Mouse (Mus musculus): ENCODE data around the gene Dhx57. TPM values are rescaled to one million over a fixed set of nuclear protein-coding genes. Genes with fewer than 3 reads are reported as not detected.
A peak's percentile ranks its signal among the peaks of the same experiment; 100 is the strongest.

The Dhx57 gene
- total RNA-seq, 2 experiments from 2014 or later, result 5.8 to 6.9 TPM

DNA sequence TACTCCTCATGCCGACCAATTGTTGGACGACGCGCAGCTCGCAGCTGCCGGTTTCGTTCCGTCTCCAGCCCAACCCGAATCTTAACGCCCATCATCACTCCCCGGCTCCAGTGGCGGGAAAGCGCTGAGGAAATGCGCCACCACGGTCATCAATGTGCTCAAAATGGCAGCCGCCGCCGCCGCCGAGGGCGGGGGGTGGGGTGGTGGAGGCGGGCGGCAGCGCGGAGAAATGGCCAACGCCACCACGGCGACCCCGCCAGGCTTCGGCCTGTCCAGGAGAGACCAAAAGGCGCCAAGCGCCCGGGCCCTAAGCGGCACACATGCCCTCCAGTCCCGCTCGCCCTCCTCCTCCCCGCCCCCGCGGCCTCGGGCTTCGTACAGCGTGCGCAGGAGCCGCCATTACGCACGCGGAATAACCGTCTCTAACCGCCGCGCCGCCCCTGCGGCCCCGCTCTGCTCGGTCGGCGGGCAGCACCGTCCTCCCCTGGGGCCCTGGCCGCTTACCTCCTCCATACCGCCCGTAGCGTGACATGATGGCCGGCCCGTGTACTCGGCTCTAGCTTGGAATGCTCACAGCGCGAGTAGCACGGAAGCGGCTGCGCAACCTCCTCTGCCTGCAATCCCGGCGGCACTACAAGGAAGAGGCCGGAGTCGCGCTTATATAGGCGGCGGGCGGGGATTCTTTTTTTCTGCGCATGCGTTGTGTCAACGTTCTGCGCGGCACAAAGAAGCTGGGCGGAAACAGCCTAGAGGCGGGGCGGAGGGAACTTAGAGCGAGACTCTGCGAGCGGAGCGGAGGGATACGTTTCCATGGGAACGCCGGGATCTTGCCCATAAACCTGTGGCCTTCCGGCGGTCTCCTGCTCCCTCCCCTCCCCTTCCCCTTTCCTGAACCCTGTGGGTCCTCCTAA lies 83.3 kb downstream of the Dhx57 start, which contains the start of the genes Srsf7 and Ttc39d:
Srsf7 (minus strand) TSS at position 637 of the 911 bp plus-strand sequence.
Ttc39d (plus strand) TSS at position 790 of the 911 bp plus-strand sequence.
- peak; percentile 99 for DNase-seq
- intact Hi-C loops (cut with DNase I), result loop anchor here (2.0 to 10.0 kb wide), 4 partner anchors 18 to 312 kb away; partner anchors contain the start of genes Atl2, Gemin6, Hnrnpll and Sos1

DNA sequence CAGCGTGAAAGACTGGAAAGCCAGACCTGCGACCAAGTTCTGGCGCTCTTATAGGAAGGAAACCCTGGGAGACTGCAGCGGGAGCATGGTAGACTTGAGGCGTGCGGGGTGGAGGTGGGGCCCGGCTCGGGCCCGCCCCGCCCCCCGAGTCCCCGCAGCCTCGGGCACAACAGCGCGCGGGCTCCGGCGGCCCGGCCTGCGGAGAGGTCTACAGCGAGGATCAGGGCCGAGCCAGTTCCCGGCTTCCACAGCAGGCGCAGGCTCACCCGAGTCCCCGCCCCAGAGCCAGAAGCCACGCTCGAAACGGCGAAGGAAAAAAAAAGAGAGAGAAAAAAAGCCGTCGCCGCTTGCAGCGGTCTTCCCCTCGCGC lies 84.0 kb downstream of the Dhx57 start:
- intact Hi-C loops (cut with DNase I), result loop anchor here (2.0 to 10.0 kb wide), 4 partner anchors 19 to 311 kb away; partner anchors contain the start of genes Atl2, Gemin6, Hnrnpll and Sos1

GRCm38 (mm10) chr17:80205657-80206056 lies 84.6 kb downstream of the Dhx57 start:
- intact Hi-C loops (cut with DNase I), result loop anchor here (2.0 to 10.0 kb wide), 4 partner anchors 19 to 311 kb away; partner anchors contain the start of genes Atl2, Gemin6, Hnrnpll and Sos1
- DNase-seq, result no peak

More for the DNA sequence above, 84.0 kb downstream of the Dhx57 start:
- DNase-seq, result no peak

- DNase-seq, result no peak
- intact Hi-C loops (cut with DNase I), result loop anchor here (10.0 kb wide), 1 partner anchor 534 kb away; no protein-coding TSS in a partner anchor
Measured at GRCm38 (mm10) chr17:80199160-80199778, 91.0 kb downstream of the Dhx57 start.

GRCm38 (mm10) chr17:80193075-80193474 lies 97.2 kb downstream of the Dhx57 start:
- no peak for DNase-seq
- intact Hi-C loops (cut with DNase I), result loop anchor here (10.0 kb wide), 1 partner anchor 528 kb away; no protein-coding TSS in a partner anchor

Other genes starting within 250 kb of the Dhx57 start
- gene Hnrnpll, start 228.1 kb downstream of the Dhx57 start, total RNA-seq (2021), result 10 to 100 TPM; 21.0 to 24.5 TPM
- gene Galm, start 163.0 kb downstream of the Dhx57 start, total RNA-seq (2021), result 10 to 100 TPM; 15.0 to 16.8 TPM
- 10 to 100 TPM; 30.6 to 44.4 TPM for gene Srsf7, start 83.2 kb downstream of the Dhx57 start, total RNA-seq (2021)
- not detected for gene Ttc39d, start 83.0 kb downstream of the Dhx57 start, total RNA-seq (2021)
- 1 to 10 TPM; 4.3 to 5.5 TPM for gene Gemin6, start 66.0 kb downstream of the Dhx57 start, total RNA-seq (2021)
- gene Morn2, start 273 bp downstream of the Dhx57 start, total RNA-seq (2021), result 10 to 100 TPM; 14.7 TPM
- gene Arhgef33, start 16.9 kb upstream of the Dhx57 start, total RNA-seq (2021), result under 1 TPM in 1 of 2 experiments, not detected in 1; 0.46 TPM
- not detected for gene Gm10190, start 83.1 kb upstream of the Dhx57 start, total RNA-seq (2021)
- 10 to 100 TPM; 10.6 to 13.4 TPM for gene Sos1, start 190.0 kb upstream of the Dhx57 start, total RNA-seq (2021)